Mouse (Mus musculus) CH12.LX (cell line): ENCODE measurements at regions not wholly inside any gene's neighbourhood (a gene's known extent, or its start where the extent isn't known, plus 50 kb on each side); places are given as distances from the start of the nearest gene placed in this dataset.

ENCODE experiments used
- CTCF ChIP-seq, 2 experiments: IDR thresholded peaks in 1 of 2; conservative IDR thresholded peaks in 1 of 2; 2 replicates each; pipeline ENCODE4 v1.5.1; 2011 to 2012; ENCODE audit warnings: low read depth in 2 of 2, low read length in 2 of 2, improper control_type of control experiment in 1 of 2, inconsistent platforms in 1 of 2, mild to moderate bottlenecking in 1 of 2, moderate library complexity in 1 of 2
- E2F4 ChIP-seq: IDR thresholded peaks from 2 replicates; pipeline ENCODE4 v1.6.1; 2011; ENCODE audit warnings: low read depth, low read length, improper control_type of control experiment; ENCODE audit not compliant: insufficient replicate concordance
- EP300 ChIP-seq: IDR thresholded peaks from 2 replicates; pipeline ENCODE4 v1.6.1; 2011; ENCODE audit warnings: low read length, improper control_type of control experiment
- HCFC1 ChIP-seq: IDR thresholded peaks from 2 replicates; pipeline ENCODE4 v1.6.1; 2012; ENCODE audit warnings: low read depth, mild to moderate bottlenecking, inconsistent platforms, low read length, improper control_type of control experiment
- JUN ChIP-seq: IDR thresholded peaks from 2 replicates; pipeline ENCODE4 v1.6.1; 2011; ENCODE audit warnings: low read depth, mild to moderate bottlenecking, low read length, improper control_type of control experiment, moderate library complexity; ENCODE audit not compliant: insufficient read depth
- JUND ChIP-seq: conservative IDR thresholded peaks from 2 replicates; pipeline ENCODE4 v1.6.1; 2011; ENCODE audit warnings: low read depth, low read length, improper control_type of control experiment
- KAT2A ChIP-seq: IDR thresholded peaks from 2 replicates; pipeline ENCODE4 v1.6.1; 2012; ENCODE audit warnings: low read length, improper control_type of control experiment, inconsistent platforms; ENCODE audit not compliant: insufficient replicate concordance
- MAX ChIP-seq: IDR thresholded peaks from 2 replicates; pipeline ENCODE4 v1.6.1; 2011; ENCODE audit warnings: low read length, improper control_type of control experiment
- POLR2A ChIP-seq: IDR thresholded peaks from 2 replicates; pipeline ENCODE4 v1.6.1; 2011; ENCODE audit warnings: low read depth, mild to moderate bottlenecking, improper control_type of control experiment, low read length
- UBTF ChIP-seq: IDR thresholded peaks from 2 replicates; pipeline ENCODE4 v1.6.1; 2012; ENCODE audit warnings: low read depth, mild to moderate bottlenecking, inconsistent platforms, low read length, improper control_type of control experiment, moderate library complexity
- ZC3H11A ChIP-seq: IDR thresholded peaks from 2 replicates; pipeline ENCODE4 v1.6.1; 2012; ENCODE audit warnings: low read depth, mild to moderate bottlenecking, inconsistent platforms, low read length, improper control_type of control experiment
- ZKSCAN1 ChIP-seq: IDR thresholded peaks from 2 replicates; pipeline ENCODE4 v1.6.1; 2012; ENCODE audit warnings: low read depth, inconsistent platforms, low read length, improper control_type of control experiment, borderline replicate concordance

GRCm38 (mm10) chr2:124770028-124770427 lies 297.9 kb upstream of the Slc24a5 start:
- TF ChIP-seq CTCF (conservative IDR thresholded peaks at IDR 0.05 in 1 of 2, IDR thresholded peaks at IDR 0.05 in 1 of 2; ENCODE audit: low read depth in 2 of 2, low read length in 2 of 2) (no peak), ZC3H11A (no peak), HCFC1 (no peak), POLR2A (no peak), EP300 (no peak), UBTF (no peak), JUND (no peak), JUN (no peak), MAX (no peak), ZKSCAN1 (no peak), E2F4 (no peak), KAT2A (no peak)
